Mouse (Mus musculus) gastrocnemius, postnatal 10 days (tissue): ENCODE measurements around the gene Gm14393. TPM values are rescaled to one million over a fixed set of nuclear protein-coding genes. Genes with fewer than 3 reads are reported as not detected.
"Not testable (repeated sequence)": the region's sequence is repeated elsewhere in the genome, so short reads cannot be mapped to it uniquely, and the experiment has no call there.

Experiments used
- DNase-seq: peaks from one replicate; pipeline ENCODE4 v3.0.0; 2021; ENCODE audit warnings: mixed read lengths
- long read RNA-seq, 2 experiments: library from polyadenylated mRNA; stranded (forward); transcript quantifications; one replicate each; pipeline ENCODE4 v2.0.0; 2021
- total RNA-seq, 2 experiments: library from RNA; stranded (reverse); gene quantifications; 2 replicates each; pipeline ENCODE4 v1.2.3; 2021

The Gm14393 gene
- 1 to 10 TPM in 1 of 2 experiments, not detected in 1; 1.2 TPM for total RNA-seq
- long read RNA-seq, experiment 1 = 0 reads
- long read RNA-seq, experiment 2 = 0 reads

DNA sequence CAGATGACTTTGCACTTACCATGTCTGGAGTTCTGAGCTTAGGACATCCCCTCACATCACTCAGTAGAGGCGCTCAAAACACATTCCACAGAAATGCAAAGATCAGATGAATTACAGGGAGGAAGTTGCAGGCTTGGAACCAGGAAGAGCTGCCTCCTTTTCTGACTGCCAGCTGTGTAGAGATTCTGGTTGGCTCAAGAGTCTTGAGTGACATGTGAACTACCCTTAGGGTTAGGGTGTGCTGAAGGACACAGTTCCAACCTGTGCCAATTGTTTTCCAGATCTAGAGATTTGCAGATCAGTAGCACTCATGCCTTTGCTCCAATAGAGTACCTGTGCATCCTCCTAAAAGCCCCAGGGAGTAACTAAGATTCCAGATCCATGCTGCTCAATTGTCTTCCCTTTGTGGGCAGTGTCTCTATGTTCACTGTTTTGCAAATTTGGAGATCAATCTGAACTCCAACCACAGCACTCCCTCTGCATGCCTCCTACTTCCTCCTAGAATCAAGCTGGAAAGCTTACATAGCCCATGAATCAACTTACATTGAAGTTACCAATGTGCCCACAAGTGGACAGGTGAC, at the start of gene Gm14393:
Gene Gm14393 (minus strand): TSS at position 101 of the 581 bp plus-strand sequence.
- not testable (repeated sequence) for DNase-seq

DNA sequence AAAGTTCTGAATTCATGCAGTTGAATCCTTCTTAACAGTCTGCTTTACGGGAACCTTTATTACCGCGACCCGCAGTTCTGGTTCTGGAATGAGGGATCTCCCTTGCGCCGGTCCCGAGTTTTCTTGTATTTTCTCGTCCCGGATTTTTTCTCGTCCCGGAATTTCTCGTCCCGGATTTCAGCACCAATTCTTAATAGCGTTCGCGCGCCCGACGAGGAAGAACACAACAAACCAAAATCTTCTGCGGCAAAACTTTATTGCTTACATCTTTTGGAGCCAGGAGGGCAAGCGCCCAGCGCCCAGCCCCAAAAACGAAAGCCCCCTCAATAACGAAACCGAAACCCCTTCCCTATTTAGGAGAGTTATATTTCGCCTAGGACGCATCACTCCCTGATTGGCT, 23.3 kb downstream of the Gm14393 start:
- not testable (repeated sequence) for DNase-seq

Other genes with a start within 250 kb of the Gm14393 start
- gene Gm14444, start 57.5 kb downstream of the Gm14393 start, total RNA-seq = under 1 TPM in 1 of 2 experiments, not detected in 1; 0.61 TPM
- gene Gm14399, start 74.2 kb upstream of the Gm14393 start, total RNA-seq = 1 to 10 TPM; 5.8 to 8.7 TPM
- 1 to 10 TPM in 1 of 2 experiments, under 1 TPM in 1; 0.94 to 1.1 TPM for gene Gm14443, start 108.1 kb upstream of the Gm14393 start, total RNA-seq
- 10 to 100 TPM; 26.3 to 40.4 TPM for gene Gm14391, start 139.1 kb upstream of the Gm14393 start, total RNA-seq
- 1 to 10 TPM in 1 of 2 experiments, not detected in 1; 4.8 TPM for gene Gm14440, start 207.3 kb upstream of the Gm14393 start, total RNA-seq